Mouse (Mus musculus) fibroblast of lung, adult 2 months (primary cell): ENCODE data around the gene Mrpl12.

Experiments used
- DNase-seq: peaks from one replicate; pipeline ENCODE4 v3.0.0-alpha.2; 2011; ENCODE audit warnings: low read depth

Gene Mrpl12

GRCm38 (mm10) chr11:120538485-120538884 lies 54.1 kb downstream of the Mrpl12 start:
- DNase-seq: no peak
